Mouse (Mus musculus) macrophage (primary cell): ENCODE data around the gene Prdm1. TPM values are rescaled to one million over a fixed set of nuclear protein-coding genes. Genes with fewer than 3 reads are reported as not detected.

ENCODE experiments used
- H3K27ac ChIP-seq: fragments of 350-480 bp; formaldehyde crosslinking; 2 replicates; pipeline ENCODE4 v1.9.0; 2021
- H3K36me3 ChIP-seq: fragments of 350-480 bp; formaldehyde crosslinking; 2 replicates; pipeline ENCODE4 v1.9.0; 2021; ENCODE audit errors: inconsistent target
- H3K4me3 ChIP-seq: fragments of 350-480 bp; formaldehyde crosslinking; 2 replicates; pipeline ENCODE4 v1.9.0; 2021; ENCODE audit errors: inconsistent target
- H3K79me2 ChIP-seq: fragments of 350-480 bp; formaldehyde crosslinking; 2 replicates; pipeline ENCODE4 v1.9.0; 2021; ENCODE audit errors: inconsistent target
- WGBS: methylation state at CpG from one replicate; pipeline ENCODE4 v1.1.7; 2026; ENCODE audit warnings: inconsistent platforms; ENCODE audit not compliant: missing documents; 5-methylcytosine and 5-hydroxymethylcytosine counted together
- polyA plus RNA-seq: library from polyadenylated mRNA; stranded (reverse); fragments of 250-400 nt; gene quantifications from 3 replicates; pipeline ENCODE4 v1.2.4, GENCODE M21; 2018; ENCODE audit warnings: inconsistent platforms

The Prdm1 gene
- polyA plus RNA-seq, 1 experiment from 2014 or later: 13.7 TPM

DNA sequence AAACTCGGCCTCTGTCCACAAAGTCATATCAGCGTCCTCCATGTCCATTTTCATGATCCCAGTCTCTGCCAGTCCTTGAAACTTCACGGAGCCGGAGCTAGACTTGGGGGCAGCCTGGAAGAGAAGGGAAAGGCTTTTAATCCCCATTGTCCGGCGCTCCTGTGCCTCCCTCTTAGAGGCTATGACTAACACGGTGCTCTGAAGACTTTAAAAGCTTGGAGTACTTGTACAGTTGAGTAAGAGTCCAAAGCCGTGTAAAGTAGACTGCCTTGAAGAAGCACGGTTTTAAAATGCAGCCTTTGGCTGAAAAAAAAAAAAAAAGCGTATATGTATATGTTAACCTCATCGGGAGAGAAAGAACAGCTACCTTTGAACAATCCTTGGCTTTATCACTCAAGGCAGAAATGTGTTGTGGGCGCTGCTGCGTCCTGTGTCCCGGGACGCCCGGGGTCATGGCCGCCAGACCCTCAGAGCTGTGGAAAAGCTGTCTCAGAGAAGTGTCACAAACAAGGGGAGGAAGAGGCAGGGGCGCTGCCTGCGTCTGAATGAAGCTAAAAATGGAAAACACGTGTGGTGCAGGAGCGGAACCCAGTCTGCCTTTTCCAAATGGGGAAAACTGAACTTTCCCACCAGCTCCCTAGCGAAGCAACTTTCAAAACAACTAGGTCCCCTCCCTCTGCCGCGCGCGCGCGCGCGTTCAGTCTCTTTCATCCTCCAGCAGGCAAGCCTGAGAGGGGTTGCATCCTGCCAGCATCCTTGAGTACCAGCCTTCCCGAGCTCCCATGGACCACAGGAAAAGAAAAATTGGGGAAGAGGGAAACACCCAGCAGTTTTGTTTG is 71.3 kb downstream of the Prdm1 start:
- H3K79me2 ChIP-seq: peaks cover 58% of the 10 kb centered on the region; the same call in 1 of the 2 replicates
- 7% methylated on average over 25 of the region's 31 CpGs for WGBS
- H3K36me3 ChIP-seq: peaks cover 20% of the 10 kb centered on the region; the same call in 1 of the 2 replicates
- H3K27ac ChIP-seq: no peak overlapping the region
- peak overlapping the region; percentile 52 for H3K4me3 ChIP-seq

DNA sequence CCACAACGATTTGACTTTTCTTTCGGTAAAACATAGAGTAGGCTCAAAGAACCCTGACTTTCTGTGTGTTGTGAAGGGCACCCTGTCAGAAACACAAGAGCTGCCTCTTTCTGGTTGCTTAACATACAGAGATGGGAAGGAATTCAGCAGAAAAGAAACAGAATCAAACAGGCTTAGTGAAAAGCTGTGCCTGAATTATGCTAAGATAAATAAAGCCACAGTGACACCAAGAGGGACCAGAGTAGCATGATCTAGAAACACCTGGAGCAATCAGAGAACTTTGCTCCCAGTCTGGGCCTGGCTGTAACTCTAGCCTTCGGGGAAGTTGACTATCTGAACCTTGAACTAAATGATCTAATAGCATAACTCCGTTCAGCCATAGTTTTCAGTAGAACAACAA is 73.5 kb downstream of the Prdm1 start:
- Histone ChIP-seq H3K79me2 (peaks cover 70% of the 10 kb centered on the region; the same call in 1 of the 2 replicates), H3K4me3 (no peak overlapping the region), H3K27ac (no peak overlapping the region), H3K36me3 (peaks cover 20% of the 10 kb centered on the region; the same call in 1 of the 2 replicates)
- 80% methylated on average over 4 of the region's 4 CpGs for WGBS

GRCm38 (mm10) chr10:44454111-44454510 is 74.2 kb downstream of the Prdm1 start:
- 41% methylated on average over 2 of the region's 2 CpGs for WGBS
- Histone ChIP-seq H3K27ac (no peak overlapping the region), H3K36me3 (peaks cover 20% of the 10 kb centered on the region; the same call in 1 of the 2 replicates), H3K79me2 (peaks cover 70% of the 10 kb centered on the region; the same call in 1 of the 2 replicates), H3K4me3 (no peak overlapping the region)

DNA sequence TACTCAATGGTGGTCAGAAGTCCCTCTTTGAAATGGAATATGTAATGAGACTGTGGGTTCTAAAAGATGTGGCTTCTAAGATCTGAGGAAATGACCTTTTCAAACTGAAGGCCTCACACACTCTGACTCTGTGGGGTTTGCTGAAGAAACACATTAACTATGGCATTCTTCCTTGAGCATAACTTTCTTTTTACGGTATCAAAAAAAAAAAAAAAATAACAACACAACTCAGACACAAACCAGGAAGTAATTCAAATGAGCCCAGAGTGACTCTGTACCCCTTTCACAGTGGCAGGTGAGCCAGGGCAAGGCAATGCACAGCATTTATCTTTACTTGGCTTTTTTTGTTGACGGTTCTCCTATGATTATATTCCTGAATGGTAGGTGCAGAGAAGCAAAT is 77.5 kb downstream of the Prdm1 start:
- H3K36me3 ChIP-seq: peaks cover 28% of the 10 kb centered on the region; the same call in 1 of the 2 replicates
- WGBS: 81% methylated on average over 2 of the region's 2 CpGs
- H3K27ac ChIP-seq: no peak overlapping the region
- peaks cover 49% of the 10 kb centered on the region; the same call in 1 of the 2 replicates for H3K79me2 ChIP-seq
- H3K4me3 ChIP-seq: no peak overlapping the region

DNA sequence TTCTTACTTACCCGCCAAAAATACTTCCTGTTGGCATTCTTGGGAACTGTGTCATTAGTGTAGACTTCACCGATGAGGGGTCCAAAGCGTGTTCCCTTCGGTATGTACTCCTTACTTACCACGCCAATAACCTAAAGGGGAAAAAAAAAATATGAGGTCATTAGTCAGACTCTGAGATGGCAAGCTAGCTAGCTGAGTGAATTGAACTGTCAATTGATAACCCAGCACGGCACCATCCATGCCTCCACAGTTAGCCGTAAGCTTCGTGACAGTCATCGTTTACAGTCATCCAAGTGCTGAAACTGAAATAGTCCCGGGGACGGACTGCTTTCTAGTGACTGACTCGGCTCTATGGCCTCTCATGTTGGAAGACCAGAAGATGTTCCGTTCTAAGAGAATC is 78.2 kb downstream of the Prdm1 start:
- H3K36me3 ChIP-seq: peaks cover 28% of the 10 kb centered on the region; the same call in 1 of the 2 replicates
- no peak overlapping the region for H3K4me3 ChIP-seq
- whole genome bisulfite sequencing: 67% methylated on average over 9 of the region's 13 CpGs
- no peak overlapping the region for H3K27ac ChIP-seq
- peaks cover 42% of the 10 kb centered on the region; the same call in 1 of the 2 replicates for H3K79me2 ChIP-seq

DNA sequence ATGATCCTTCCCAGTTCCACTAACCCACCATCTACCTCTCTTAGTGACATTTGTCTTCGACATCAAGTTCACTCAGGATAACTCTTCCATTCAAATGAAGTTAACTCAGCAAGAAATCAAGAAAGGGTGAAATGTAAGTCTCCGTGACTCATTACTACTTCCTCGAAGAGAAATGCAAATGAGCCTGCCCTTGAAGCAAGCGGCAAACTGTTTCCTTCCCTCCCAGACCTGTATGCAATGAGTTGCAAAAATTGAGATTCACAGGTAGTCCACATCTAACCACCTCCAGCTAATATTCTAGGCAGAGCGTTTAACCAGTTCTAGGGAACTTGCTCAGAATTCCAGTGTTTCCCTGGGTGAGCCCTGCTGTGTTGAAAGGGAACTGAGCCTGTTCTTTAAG is 78.6 kb downstream of the Prdm1 start:
- Histone ChIP-seq H3K79me2 (peaks cover 39% of the 10 kb centered on the region; the same call in 1 of the 2 replicates), H3K36me3 (peaks cover 32% of the 10 kb centered on the region; the same call in 1 of the 2 replicates), H3K27ac (no peak overlapping the region), H3K4me3 (no peak overlapping the region)
- 5% methylated on average over 5 of the region's 5 CpGs for WGBS

GRCm38 (mm10) chr10:44448165-44448564 is 80.1 kb downstream of the Prdm1 start:
- Histone ChIP-seq H3K27ac (peak overlapping the region; percentile 17; the same call in 1 of the 2 replicates), H3K36me3 (peaks cover 43% of the 10 kb centered on the region; the same call in 1 of the 2 replicates), H3K4me3 (no peak overlapping the region), H3K79me2 (peaks cover 24% of the 10 kb centered on the region; the same call in 1 of the 2 replicates)
- WGBS: 15% methylated on average over 12 of the region's 12 CpGs

- whole genome bisulfite sequencing: 58% methylated on average over 10 of the region's 14 CpGs
- H3K79me2 ChIP-seq: peaks cover 18% of the 10 kb centered on the region; the same call in 1 of the 2 replicates
- H3K4me3 ChIP-seq: no peak overlapping the region
These were observed 80.7 kb downstream of the Prdm1 start for GRCm38 (mm10) chr10:44447406-44448139.

GRCm38 (mm10) chr10:44447001-44447400 is 81.3 kb downstream of the Prdm1 start:
- H3K36me3 ChIP-seq: peaks cover 44% of the 10 kb centered on the region
- H3K4me3 ChIP-seq: no peak overlapping the region
- H3K27ac ChIP-seq: no peak overlapping the region
- WGBS: 99% methylated on average over 10 of the region's 10 CpGs
- peaks cover 12% of the 10 kb centered on the region; the same call in 1 of the 2 replicates for H3K79me2 ChIP-seq

More at GRCm38 (mm10) chr10:44447406-44448139, 80.7 kb downstream of the Prdm1 start:
- Histone ChIP-seq H3K27ac (peak overlapping the region; percentile 17; the same call in 1 of the 2 replicates), H3K36me3 (peaks cover 43% of the 10 kb centered on the region; the same call in 1 of the 2 replicates)

GRCm38 (mm10) chr10:44444415-44444814 is 83.9 kb downstream of the Prdm1 start:
- 78% methylated on average over 4 of the region's 4 CpGs for WGBS
- no peaks in the 10 kb centered on the region; the same call in 1 of the 2 replicates for H3K79me2 ChIP-seq
- H3K4me3 ChIP-seq: no peak overlapping the region
- no peak overlapping the region for H3K27ac ChIP-seq
- H3K36me3 ChIP-seq: peaks cover 69% of the 10 kb centered on the region

DNA sequence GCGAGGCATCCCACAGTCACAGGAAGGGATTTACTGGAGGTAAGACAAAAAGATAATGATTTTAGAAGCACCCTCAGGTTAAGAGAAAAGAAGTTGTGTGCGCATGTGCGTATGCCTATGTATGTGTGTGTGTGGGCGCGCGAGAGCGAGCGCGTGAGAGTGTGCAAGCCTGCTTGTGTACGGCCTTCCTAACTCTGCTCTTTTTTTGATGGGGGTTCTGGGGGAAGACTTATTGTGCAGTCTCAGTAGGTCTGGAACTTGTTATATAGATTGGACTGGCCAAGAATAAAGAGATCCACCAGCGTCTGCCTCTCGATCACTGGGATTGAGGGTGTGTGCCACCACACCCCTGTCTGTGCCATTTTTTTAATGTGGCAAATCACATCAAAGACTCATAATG is 84.6 kb downstream of the Prdm1 start:
- Histone ChIP-seq H3K79me2 (no peaks in the 10 kb centered on the region; the same call in 1 of the 2 replicates), H3K4me3 (no peak overlapping the region), H3K36me3 (peaks cover 70% of the 10 kb centered on the region), H3K27ac (no peak overlapping the region)
- WGBS: 95% methylated on average over 12 of the region's 12 CpGs

DNA sequence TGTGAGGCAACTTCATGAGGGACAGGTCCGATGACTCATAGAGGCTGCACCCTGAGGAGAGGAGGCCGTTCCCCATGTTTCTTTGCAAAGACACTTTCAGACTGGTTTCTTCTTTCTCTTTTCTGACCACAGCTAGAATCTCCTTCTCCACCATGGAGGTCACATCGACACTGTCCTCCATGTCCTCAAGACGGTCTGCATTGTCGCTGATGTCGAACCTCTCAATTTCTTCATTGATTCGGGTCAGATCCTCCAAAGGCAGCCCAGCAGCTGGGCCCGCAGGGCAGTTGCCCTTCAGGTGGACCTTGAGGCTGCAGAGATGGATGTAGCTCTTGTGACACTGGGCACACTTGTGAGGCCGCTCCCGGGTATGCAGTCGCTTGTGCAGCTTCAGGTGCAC is 88.6 kb downstream of the Prdm1 start:
- no peaks in the 10 kb centered on the region for H3K79me2 ChIP-seq
- no peak overlapping the region for H3K4me3 ChIP-seq
- H3K36me3 ChIP-seq: peaks cover 53% of the 10 kb centered on the region
- WGBS: 80% methylated on average over 11 of the region's 11 CpGs
- no peak overlapping the region for H3K27ac ChIP-seq

GRCm38 (mm10) chr10:44437614-44438013 is 90.7 kb downstream of the Prdm1 start:
- 27% methylated on average over 1 of the region's 1 CpGs for WGBS
- Histone ChIP-seq H3K27ac (no peak overlapping the region), H3K4me3 (no peak overlapping the region), H3K36me3 (peaks cover 32% of the 10 kb centered on the region), H3K79me2 (no peaks in the 10 kb centered on the region)

DNA sequence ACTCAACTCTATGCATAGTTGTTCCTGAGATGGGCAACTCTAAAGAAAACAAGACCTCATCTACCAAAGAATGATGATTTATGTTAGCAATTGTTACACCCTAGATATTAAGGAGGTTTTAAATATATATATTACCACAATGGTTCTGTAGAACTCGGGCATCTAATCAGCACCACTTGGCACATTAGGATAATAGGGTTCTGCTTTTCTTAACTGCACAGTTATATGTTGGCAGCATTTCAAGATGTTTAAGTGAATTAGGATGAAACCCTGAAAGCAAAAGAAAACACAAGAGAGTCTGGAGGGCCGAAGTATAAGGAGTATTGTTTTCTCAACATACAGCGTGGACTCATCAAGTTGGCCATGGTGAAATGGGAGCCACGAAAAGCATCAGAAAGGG is 92.3 kb downstream of the Prdm1 start:
- Histone ChIP-seq H3K79me2 (no peaks in the 10 kb centered on the region), H3K27ac (no peak overlapping the region), H3K4me3 (no peak overlapping the region), H3K36me3 (peaks cover 16% of the 10 kb centered on the region)
- 78% methylated on average over 4 of the region's 4 CpGs for WGBS
